Mouse (Mus musculus) adrenal gland, adult (tissue): Measurements from ENCODE around the gene Gprc5b.

Source experiments
- DNase-seq, 2 experiments: peaks; one replicate each; pipeline ENCODE4 v3.0.0; 2022 to 2023; ENCODE audit warnings: low spot score in 1 of 2; ENCODE audit not compliant: inconsistent age in 2 of 2

Gprc5b gene

GRCm38 (mm10) chr7:118956616-118957246, 38.3 kb downstream of the Gprc5b start:
- peak in 1 of 2 experiments; percentile 52 for DNase-seq

- no peak for DNase-seq
These were observed 40.0 kb downstream of the Gprc5b start for GRCm38 (mm10) chr7:118954968-118955367.

- no peak for DNase-seq
These were observed 41.3 kb downstream of the Gprc5b start for GRCm38 (mm10) chr7:118953626-118954282.

GRCm38 (mm10) chr7:118949749-118950148, 45.3 kb downstream of the Gprc5b start:
- no peak for DNase-seq

- no peak for DNase-seq
These were observed 46.2 kb downstream of the Gprc5b start for GRCm38 (mm10) chr7:118948677-118949282.

- no peak for DNase-seq
These were observed 47.8 kb downstream of the Gprc5b start for GRCm38 (mm10) chr7:118947241-118947640.

- DNase-seq, result no peak
These were observed 50.1 kb downstream of the Gprc5b start for GRCm38 (mm10) chr7:118944884-118945283.

- peak; percentile 76 to 85 for DNase-seq
These were observed 51.8 kb downstream of the Gprc5b start for GRCm38 (mm10) chr7:118943170-118943569.

GRCm38 (mm10) chr7:118942297-118942696, 52.7 kb downstream of the Gprc5b start:
- no peak for DNase-seq

- peak; percentile 65 to 88 for DNase-seq
These were observed 57.3 kb downstream of the Gprc5b start for GRCm38 (mm10) chr7:118937469-118938387.

- peak; percentile 58 to 84 for DNase-seq
These were observed 58.2 kb downstream of the Gprc5b start for GRCm38 (mm10) chr7:118936844-118937243.

- peak; percentile 60 to 91 for DNase-seq
These were observed 59.7 kb downstream of the Gprc5b start for GRCm38 (mm10) chr7:118935306-118935705.

- peak; percentile 49 to 83 for DNase-seq
These were observed 63.3 kb downstream of the Gprc5b start for GRCm38 (mm10) chr7:118931502-118932395.

GRCm38 (mm10) chr7:118929601-118930311, 65.3 kb downstream of the Gprc5b start:
- peak; percentile 86 to 91 for DNase-seq

GRCm38 (mm10) chr7:118928916-118929315, 66.1 kb downstream of the Gprc5b start:
- peak; percentile 39 to 69 for DNase-seq

- DNase-seq, result no peak
These were observed 66.7 kb downstream of the Gprc5b start for GRCm38 (mm10) chr7:118928316-118928715.

GRCm38 (mm10) chr7:118927279-118927678, 67.7 kb downstream of the Gprc5b start:
- DNase-seq, result peak in 1 of 2 experiments; percentile 51

- peak in 1 of 2 experiments; percentile 49 for DNase-seq
These were observed 68.3 kb downstream of the Gprc5b start for GRCm38 (mm10) chr7:118926516-118927260.

GRCm38 (mm10) chr7:118925547-118925946, 69.5 kb downstream of the Gprc5b start:
- DNase-seq, result no peak
